Mouse (Mus musculus) hindbrain, embryonic 13.5 days (tissue): ENCODE results near the gene Gnb1l. TPM values are rescaled to one million over a fixed set of nuclear protein-coding genes. Genes with fewer than 3 reads are reported as not detected.

Experiments used
- ATAC-seq: fragments of 200-750 bp; cut with Nextera tagmentation; 2 replicates; pipeline ENCODE4 v1.8.0; 2017; ENCODE audit warnings: moderate TSS enrichment; ENCODE audit not compliant: low FRiP score
- H3K27ac ChIP-seq: fragments of 300-500 bp; sonication (generic); 2 replicates; pipeline ENCODE4 v1.5.1; 2015; ENCODE audit warnings: inconsistent platforms, mild to moderate bottlenecking, moderate library complexity
- H3K27me3 ChIP-seq: fragments of 300-500 bp; sonication (generic); 2 replicates; pipeline ENCODE4 v1.6.1; 2015; ENCODE audit warnings: mild to moderate bottlenecking, inconsistent platforms
- H3K36me3 ChIP-seq: fragments of 300-500 bp; sonication (generic); 2 replicates; pipeline ENCODE4 v1.6.1; 2015; ENCODE audit warnings: mild to moderate bottlenecking, inconsistent platforms
- H3K4me1 ChIP-seq: fragments of 300-500 bp; sonication (generic); replicated peaks from 2 replicates; pipeline ENCODE4 v1.6.1; 2015; ENCODE audit warnings: inconsistent platforms
- H3K4me2 ChIP-seq: fragments of 300-500 bp; sonication (generic); 2 replicates; pipeline ENCODE4 v1.6.1; 2015; ENCODE audit warnings: inconsistent platforms, mild to moderate bottlenecking, moderate library complexity
- H3K4me3 ChIP-seq: fragments of 300-500 bp; sonication (generic); 2 replicates; pipeline ENCODE4 v1.5.1; 2015; ENCODE audit warnings: mild to moderate bottlenecking, inconsistent platforms
- H3K9ac ChIP-seq: fragments of 300-500 bp; sonication (generic); 2 replicates; pipeline ENCODE4 v1.6.1; 2015; ENCODE audit warnings: mild to moderate bottlenecking, inconsistent platforms
- H3K9me3 ChIP-seq: fragments of 300-500 bp; sonication (generic); 2 replicates; pipeline ENCODE4 v1.6.1; 2016; ENCODE audit warnings: inconsistent platforms
- WGBS: fragments of 180-500 bp; shearing (Covaris S2); methylation state at CpG from one replicate; pipeline ENCODE4 v1.1.7; 2015; 5-methylcytosine and 5-hydroxymethylcytosine counted together
- polyA plus RNA-seq: library from polyadenylated mRNA; unstranded; fragments of >200 nt; fragmentation: Nextera tagmentation; extraction: Ambion mirVana; gene quantifications from 2 replicates; pipeline ENCODE4 v1.2.1, GENCODE M21; 2015

Gnb1l gene
- polyA plus RNA-seq, 1 experiment from 2014 or later: 13.7 TPM

GRCm38 (mm10) chr16:18464271-18464670 is 34.2 kb upstream of the Gnb1l start:
- H3K9me3 ChIP-seq: no peaks in the 10 kb centered on the region
- no peak overlapping the region for H3K27ac ChIP-seq
- H3K4me3 ChIP-seq: no peak overlapping the region
- no peak overlapping the region for H3K4me2 ChIP-seq
- peaks cover 43% of the 10 kb centered on the region for H3K27me3 ChIP-seq
- 73% methylated on average over 3 of the region's 3 CpGs for WGBS
- H3K36me3 ChIP-seq: peaks cover 11% of the 10 kb centered on the region
- H3K9ac ChIP-seq: no peak overlapping the region
- no peak for ATAC-seq
- H3K4me1 ChIP-seq: peaks cover 21% of the 10 kb centered on the region

DNA sequence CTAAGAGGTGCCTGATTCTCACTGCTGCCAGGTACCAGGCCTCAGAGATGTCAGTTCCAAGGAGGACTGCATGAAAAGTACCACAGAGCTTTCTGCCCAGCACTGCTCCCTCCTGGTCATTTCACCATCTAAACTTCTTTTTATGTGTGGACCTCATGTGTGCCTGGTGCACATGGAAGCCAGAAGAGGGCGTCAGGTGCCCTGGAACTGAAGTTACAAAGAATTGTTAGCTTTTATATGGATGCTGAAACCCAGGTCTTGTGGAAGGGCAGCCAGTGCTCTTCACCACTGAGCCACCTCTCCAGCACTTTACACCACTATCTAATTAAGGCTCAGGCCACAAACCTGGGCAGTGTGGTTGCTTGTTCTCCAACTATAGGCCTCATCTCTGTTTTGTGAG is 27.7 kb upstream of the Gnb1l start:
- 21% methylated on average over 1 of the region's 1 CpGs for WGBS
- Histone ChIP-seq H3K27ac (no peak overlapping the region), H3K36me3 (peaks cover 46% of the 10 kb centered on the region), H3K4me2 (no peak overlapping the region), H3K4me3 (no peak overlapping the region), H3K9ac (no peak overlapping the region), H3K27me3 (peaks cover 7% of the 10 kb centered on the region; the same call in 1 of the 2 replicates), H3K9me3 (no peaks in the 10 kb centered on the region), H3K4me1 (no peaks in the 10 kb centered on the region)
- no peak for ATAC-seq

GRCm38 (mm10) chr16:18471381-18471955 is 27.0 kb upstream of the Gnb1l start:
- Histone ChIP-seq H3K27me3 (peaks cover 5% of the 10 kb centered on the region; the same call in 1 of the 2 replicates), H3K9ac (no peak overlapping the region), H3K27ac (no peak overlapping the region), H3K4me3 (no peak overlapping the region), H3K36me3 (peaks cover 50% of the 10 kb centered on the region), H3K4me2 (no peak overlapping the region), H3K4me1 (no peaks in the 10 kb centered on the region), H3K9me3 (no peaks in the 10 kb centered on the region)
- WGBS: 79% methylated on average over 11 of the region's 11 CpGs
- ATAC-seq: no peak

DNA sequence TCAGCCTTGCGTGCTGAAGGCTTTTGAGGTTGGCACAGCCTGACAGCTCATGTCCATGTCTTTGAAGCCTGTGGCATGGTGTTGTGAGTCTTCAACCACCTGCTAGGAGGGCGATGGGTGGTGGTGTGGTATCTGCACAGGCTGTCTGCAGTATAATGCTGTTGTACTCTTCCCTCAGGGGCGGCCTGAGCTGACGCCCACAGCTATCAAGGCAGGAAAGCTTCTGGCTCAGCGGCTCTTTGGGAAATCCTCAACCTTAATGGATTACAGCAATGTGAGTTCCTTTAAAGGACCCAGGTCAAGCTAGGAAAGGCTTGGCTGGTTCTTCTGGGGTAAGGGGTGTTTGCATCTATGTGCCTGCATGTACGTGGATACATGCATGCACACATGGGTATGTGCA is 26.5 kb upstream of the Gnb1l start:
- no peak for ATAC-seq
- Histone ChIP-seq H3K36me3 (peaks cover 55% of the 10 kb centered on the region), H3K9me3 (no peaks in the 10 kb centered on the region), H3K4me2 (no peak overlapping the region), H3K4me1 (no peaks in the 10 kb centered on the region), H3K27me3 (peaks cover 5% of the 10 kb centered on the region; the same call in 1 of the 2 replicates), H3K4me3 (no peak overlapping the region), H3K9ac (no peak overlapping the region), H3K27ac (no peak overlapping the region)
- WGBS: 85% methylated on average over 6 of the region's 6 CpGs

DNA sequence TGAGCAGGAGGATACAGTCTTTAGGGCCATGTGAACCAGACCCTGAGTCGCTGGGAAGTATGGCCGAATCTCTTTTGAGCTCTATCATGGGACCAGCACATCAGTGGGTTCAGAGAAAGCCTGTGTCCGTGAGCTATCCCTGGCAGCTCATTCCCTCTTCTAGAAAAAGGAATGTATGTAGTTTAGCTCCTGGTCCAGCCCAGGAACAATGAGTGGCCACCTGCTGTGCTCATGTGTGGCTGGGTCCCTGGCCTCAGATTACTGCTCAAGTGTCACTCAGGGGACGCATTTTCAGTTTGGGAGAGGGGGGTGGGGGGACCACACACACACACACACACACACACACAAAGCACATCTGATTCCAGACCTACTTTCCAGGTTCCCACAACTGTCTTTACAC is 26.1 kb upstream of the Gnb1l start:
- Histone ChIP-seq H3K36me3 (peaks cover 57% of the 10 kb centered on the region), H3K9me3 (no peaks in the 10 kb centered on the region), H3K4me3 (no peak overlapping the region), H3K4me1 (no peaks in the 10 kb centered on the region), H3K27me3 (peaks cover 5% of the 10 kb centered on the region; the same call in 1 of the 2 replicates), H3K9ac (no peak overlapping the region), H3K27ac (no peak overlapping the region), H3K4me2 (no peak overlapping the region)
- ATAC-seq: no peak
- 69% methylated on average over 4 of the region's 4 CpGs for WGBS

DNA sequence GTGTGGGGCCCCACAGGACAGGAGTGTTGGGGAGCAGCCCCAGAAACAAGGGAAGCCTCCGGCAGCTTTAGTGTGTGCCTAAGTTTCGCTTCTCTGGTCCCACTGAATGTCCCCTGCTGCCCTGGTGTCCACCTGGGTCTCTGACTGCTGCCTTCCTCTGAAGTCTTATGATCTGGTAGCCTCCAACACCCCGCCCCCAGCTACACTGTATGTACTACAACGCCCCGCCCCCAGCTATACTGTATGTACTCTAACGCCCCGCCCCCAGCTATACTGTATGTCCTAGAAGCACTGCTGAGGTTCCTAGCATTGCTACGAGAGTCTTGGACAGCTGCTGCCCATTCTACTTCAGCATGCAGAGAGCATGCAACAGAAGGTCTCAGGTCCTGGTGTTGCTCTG is 25.5 kb upstream of the Gnb1l start:
- Histone ChIP-seq H3K4me3 (no peak overlapping the region), H3K27ac (no peak overlapping the region), H3K27me3 (peaks cover 5% of the 10 kb centered on the region; the same call in 1 of the 2 replicates), H3K36me3 (peaks cover 62% of the 10 kb centered on the region), H3K4me2 (no peak overlapping the region), H3K4me1 (no peaks in the 10 kb centered on the region), H3K9ac (no peak overlapping the region), H3K9me3 (no peaks in the 10 kb centered on the region)
- 93% methylated on average over 8 of the region's 8 CpGs for WGBS
- peak; percentile 43; the same call in 1 of the 2 replicates for ATAC-seq

GRCm38 (mm10) chr16:18474021-18474420 is 24.5 kb upstream of the Gnb1l start:
- Histone ChIP-seq H3K27ac (no peak overlapping the region), H3K27me3 (peaks cover 5% of the 10 kb centered on the region; the same call in 1 of the 2 replicates), H3K4me1 (no peaks in the 10 kb centered on the region), H3K9ac (no peak overlapping the region), H3K36me3 (peaks cover 61% of the 10 kb centered on the region), H3K4me3 (no peak overlapping the region), H3K9me3 (no peaks in the 10 kb centered on the region), H3K4me2 (no peak overlapping the region)
- no peak for ATAC-seq
- 83% methylated on average over 2 of the region's 2 CpGs for WGBS

- H3K36me3 ChIP-seq: peaks cover 41% of the 10 kb centered on the region
- no peak overlapping the region for H3K4me2 ChIP-seq
- 0 out of 2 replicates have a peak, but pooled peaks cover 2% of the 10 kb centered on the region for H3K4me1 ChIP-seq
- no peaks in the 10 kb centered on the region for H3K27me3 ChIP-seq
- 63% methylated on average over 6 of the region's 6 CpGs for WGBS
- H3K27ac ChIP-seq: no peak overlapping the region
- H3K9me3 ChIP-seq: no peaks in the 10 kb centered on the region
- H3K9ac ChIP-seq: no peak overlapping the region
- H3K4me3 ChIP-seq: no peak overlapping the region
- ATAC-seq: no peak
Observed at GRCm38 (mm10) chr16:18477996-18478395, 20.5 kb upstream of the Gnb1l start.

DNA sequence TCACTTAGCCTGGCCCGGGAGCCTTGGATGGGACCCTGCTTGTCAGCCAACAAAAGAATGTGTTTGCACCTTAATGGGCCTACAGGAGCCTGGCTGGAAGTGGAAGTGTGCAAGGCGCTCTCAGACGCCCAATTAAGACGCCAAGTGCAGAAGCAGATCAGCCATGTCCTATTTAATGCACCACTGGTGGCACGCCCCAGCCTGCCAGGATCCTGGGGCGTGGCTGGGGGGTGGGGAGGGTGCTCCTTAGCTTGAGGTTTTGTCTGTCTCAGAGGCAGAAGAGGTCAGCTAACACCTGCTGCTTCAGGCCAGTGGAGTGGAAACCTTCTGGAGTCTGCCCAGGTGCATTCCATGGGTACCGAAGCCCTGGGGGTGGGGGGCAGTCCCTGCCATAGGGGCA is 18.8 kb upstream of the Gnb1l start:
- Histone ChIP-seq H3K27ac (no peak overlapping the region), H3K4me3 (no peak overlapping the region), H3K4me2 (no peak overlapping the region), H3K36me3 (peaks cover 32% of the 10 kb centered on the region), H3K27me3 (peaks cover 5% of the 10 kb centered on the region; the same call in 1 of the 2 replicates), H3K9me3 (no peaks in the 10 kb centered on the region), H3K9ac (no peak overlapping the region), H3K4me1 (peaks cover 14% of the 10 kb centered on the region)
- no peak for ATAC-seq
- 49% methylated on average over 7 of the region's 7 CpGs for WGBS

DNA sequence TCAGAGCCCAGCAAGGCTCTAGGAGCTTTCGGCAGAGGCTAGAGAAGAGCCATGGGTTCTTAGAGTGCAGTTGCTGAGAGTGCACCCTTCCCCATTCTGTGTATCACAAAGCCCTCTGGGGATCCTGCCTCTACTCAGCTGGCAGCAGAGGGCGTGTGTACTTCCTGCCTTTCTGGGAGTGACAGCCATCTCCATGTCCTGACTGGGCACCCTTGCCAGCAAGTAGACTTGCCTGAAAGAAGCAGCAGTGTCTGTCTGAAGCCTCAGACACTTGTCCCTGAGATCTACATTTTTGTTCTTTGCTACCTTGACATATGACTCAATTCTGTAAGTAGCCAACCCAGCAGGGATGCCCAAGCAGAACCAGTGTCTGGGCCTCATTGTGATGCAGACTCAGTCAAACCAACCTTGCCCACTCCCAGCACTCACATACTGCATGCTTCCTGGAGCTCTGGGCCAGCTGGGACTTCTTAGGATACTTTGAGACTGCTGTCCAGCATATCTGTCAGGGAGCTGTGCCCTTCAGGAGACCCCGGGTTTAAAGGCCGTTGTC is 17.5 kb upstream of the Gnb1l start:
- ATAC-seq: no peak
- Histone ChIP-seq H3K9ac (no peak overlapping the region), H3K27ac (no peak overlapping the region), H3K27me3 (peaks cover 5% of the 10 kb centered on the region; the same call in 1 of the 2 replicates), H3K4me3 (no peak overlapping the region), H3K9me3 (no peaks in the 10 kb centered on the region), H3K4me1 (peaks cover 17% of the 10 kb centered on the region), H3K36me3 (peaks cover 20% of the 10 kb centered on the region), H3K4me2 (no peak overlapping the region)
- 63% methylated on average over 4 of the region's 4 CpGs for WGBS

DNA sequence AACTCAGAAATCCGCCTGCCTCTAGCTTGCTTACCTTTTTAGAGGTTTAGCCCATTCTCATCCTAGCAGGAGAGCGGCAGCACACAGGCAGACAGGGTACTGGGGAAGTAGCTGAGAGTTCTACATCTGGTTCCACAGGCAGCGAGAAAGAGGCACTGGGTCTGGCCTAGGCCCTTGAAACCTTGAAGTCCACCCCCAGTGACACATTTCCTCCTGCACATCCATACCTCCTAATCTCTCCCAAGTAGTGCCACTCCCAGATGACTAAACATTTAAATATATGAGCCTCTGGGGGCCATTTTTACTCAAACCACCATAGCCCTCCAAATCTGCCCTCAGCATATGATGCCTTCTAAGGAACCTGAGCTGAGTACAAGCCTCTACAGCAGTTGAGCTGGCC is 16.1 kb upstream of the Gnb1l start:
- WGBS: 93% methylated on average over 3 of the region's 3 CpGs
- H3K27ac ChIP-seq: no peak overlapping the region
- peaks cover 13% of the 10 kb centered on the region for H3K36me3 ChIP-seq
- H3K4me1 ChIP-seq: peaks cover 17% of the 10 kb centered on the region
- H3K27me3 ChIP-seq: peaks cover 5% of the 10 kb centered on the region; the same call in 1 of the 2 replicates
- no peak overlapping the region for H3K9ac ChIP-seq
- H3K9me3 ChIP-seq: no peaks in the 10 kb centered on the region
- no peak overlapping the region for H3K4me2 ChIP-seq
- no peak for ATAC-seq
- H3K4me3 ChIP-seq: no peak overlapping the region

GRCm38 (mm10) chr16:18483839-18484238 is 14.7 kb upstream of the Gnb1l start:
- no peak overlapping the region for H3K9ac ChIP-seq
- H3K9me3 ChIP-seq: no peaks in the 10 kb centered on the region
- H3K4me3 ChIP-seq: no peak overlapping the region
- 52% methylated on average over 5 of the region's 5 CpGs for WGBS
- H3K4me1 ChIP-seq: peaks cover 17% of the 10 kb centered on the region
- H3K36me3 ChIP-seq: 0 out of 2 replicates have a peak, but pooled peaks cover 6% of the 10 kb centered on the region
- ATAC-seq: no peak
- peaks cover 5% of the 10 kb centered on the region; the same call in 1 of the 2 replicates for H3K27me3 ChIP-seq
- no peak overlapping the region for H3K27ac ChIP-seq
- H3K4me2 ChIP-seq: no peak overlapping the region

GRCm38 (mm10) chr16:18484386-18484785 is 14.1 kb upstream of the Gnb1l start:
- 0 out of 2 replicates have a peak, but pooled peaks cover 3% of the 10 kb centered on the region for H3K36me3 ChIP-seq
- no peak overlapping the region for H3K9ac ChIP-seq
- peaks cover 17% of the 10 kb centered on the region for H3K4me1 ChIP-seq
- H3K27ac ChIP-seq: no peak overlapping the region
- H3K27me3 ChIP-seq: peaks cover 5% of the 10 kb centered on the region; the same call in 1 of the 2 replicates
- ATAC-seq: no peak
- no peaks in the 10 kb centered on the region for H3K9me3 ChIP-seq
- no peak overlapping the region for H3K4me3 ChIP-seq
- no peak overlapping the region for H3K4me2 ChIP-seq
- 10% methylated on average over 4 of the region's 4 CpGs for whole genome bisulfite sequencing
